Mouse (Mus musculus) hindbrain, postnatal 0 days (tissue): ENCODE data around the gene Tesmin. TPM values are rescaled to one million over a fixed set of nuclear protein-coding genes. Genes with fewer than 3 reads are reported as not detected.

Experiments
- ATAC-seq: fragments of 200-750 bp; cut with Nextera tagmentation; 2 replicates; pipeline ENCODE4 v1.8.0; 2017; ENCODE audit warnings: mild to moderate bottlenecking, moderate TSS enrichment, moderate library complexity
- DNase-seq: peaks from one replicate; pipeline ENCODE4 v3.0.0-alpha.2; 2015; ENCODE audit warnings: low spot score
- H3K27ac ChIP-seq: fragments of 300-500 bp; sonication (generic); 2 replicates; pipeline ENCODE4 v1.5.1; 2014; ENCODE audit warnings: mild to moderate bottlenecking
- H3K27me3 ChIP-seq: fragments of 300-500 bp; sonication (generic); 2 replicates; pipeline ENCODE4 v1.6.1; 2014; ENCODE audit warnings: low read length, mixed read lengths; ENCODE audit not compliant: insufficient read depth
- H3K36me3 ChIP-seq: fragments of 300-500 bp; sonication (generic); 2 replicates; pipeline ENCODE4 v1.6.1; 2014; ENCODE audit warnings: low read length, mixed read lengths; ENCODE audit not compliant: insufficient read depth
- H3K4me1 ChIP-seq: fragments of 300-500 bp; sonication (generic); 2 replicates; pipeline ENCODE4 v1.6.1; 2014; ENCODE audit warnings: antibody characterized with exemption, low read length, mixed read lengths; ENCODE audit not compliant: insufficient read depth
- H3K4me2 ChIP-seq: fragments of 300-500 bp; sonication (generic); 2 replicates; pipeline ENCODE4 v1.6.1; 2014; ENCODE audit warnings: low read depth, mild to moderate bottlenecking, low read length, moderate library complexity, mixed read lengths
- H3K4me3 ChIP-seq: fragments of 300-500 bp; sonication (generic); 2 replicates; pipeline ENCODE4 v1.5.1; 2014; ENCODE audit warnings: low read length
- H3K9ac ChIP-seq: fragments of 300-500 bp; sonication (generic); replicated peaks from 2 replicates; pipeline ENCODE4 v1.6.1; 2014; ENCODE audit warnings: mild to moderate bottlenecking, low read length, moderate library complexity, mixed read lengths
- H3K9me3 ChIP-seq: fragments of 300-500 bp; sonication (generic); 2 replicates; pipeline ENCODE4 v1.6.1; 2016; ENCODE audit warnings: low read length, mixed read lengths
- CTCF ChIP-seq: IDR thresholded peaks from 2 replicates; pipeline ENCODE4 v1.5.1; 2016; ENCODE audit warnings: antibody characterized with exemption, control low read depth, low read depth
- WGBS: fragments of 180-500 bp; shearing (Covaris S2); extraction: QIAGEN DNeasy Blood & Tissue Kit; methylation state at CpG from one replicate; pipeline ENCODE4 v1.1.7; 2014; 5-methylcytosine and 5-hydroxymethylcytosine counted together
- polyA plus RNA-seq: library from polyadenylated mRNA; unstranded; fragments of >200 nt; fragmentation: Nextera tagmentation; extraction: Ambion mirVana; gene quantifications from 2 replicates; pipeline ENCODE4 v1.2.1, GENCODE M21; 2015
- total RNA-seq: library from RNA; depleted of rRNA; stranded (reverse); fragments of >200 nt; gene quantifications from 2 replicates; pipeline ENCODE4 v1.2.3, GENCODE M21; 2014

Tesmin gene
- total and polyA plus RNA-seq, 2 experiments from 2014 or later, result 1.1 to 1.3 TPM

DNA sequence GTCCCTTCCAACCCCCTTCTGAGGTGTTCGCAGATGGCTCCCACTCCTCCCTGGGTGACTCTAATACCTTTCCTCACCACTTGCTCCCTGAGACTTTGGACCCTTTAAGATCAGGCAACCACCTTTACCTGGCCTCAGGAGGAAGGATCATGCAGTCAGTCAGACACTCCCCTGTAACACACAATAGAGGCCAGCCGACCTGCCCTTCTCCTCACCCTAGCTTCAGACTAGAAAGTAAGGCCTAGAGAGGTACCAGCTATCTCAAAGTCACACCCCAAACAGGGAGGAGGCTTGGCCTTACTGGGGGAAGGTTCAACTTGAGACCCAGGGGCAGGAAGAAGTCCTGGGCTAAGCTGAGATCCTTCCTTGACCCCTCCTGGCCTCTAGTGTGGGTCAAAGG lies 35.6 kb downstream of the Tesmin start:
- Histone ChIP-seq H3K27ac (no peak overlapping the region), H3K4me1 (no peaks in the 10 kb centered on the region), H3K9me3 (no peaks in the 10 kb centered on the region), H3K4me3 (no peak overlapping the region), H3K9ac (no peak overlapping the region), H3K36me3 (no peaks in the 10 kb centered on the region), H3K4me2 (no peak overlapping the region), H3K27me3 (no peaks in the 10 kb centered on the region)
- ATAC-seq, result no peak
- 86% methylated on average over 2 of the region's 2 CpGs for WGBS
- TF ChIP-seq CTCF, result no peak
- DNase-seq, result no peak

- WGBS, result 57% methylated on average over 15 of the region's 15 CpGs
- no peaks in the 10 kb centered on the region for H3K36me3 ChIP-seq
Measured at GRCm38 (mm10) chr19:3428057-3428830, 39.6 kb downstream of the Tesmin start.

GRCm38 (mm10) chr19:3429156-3429816 lies 40.6 kb downstream of the Tesmin start:
- H3K4me1 ChIP-seq, result no peaks in the 10 kb centered on the region
- DNase-seq (peak; percentile 58), ATAC-seq (peak; percentile 60)
- no peaks in the 10 kb centered on the region for H3K27me3 ChIP-seq
- H3K4me2 ChIP-seq, result no peak overlapping the region
- H3K36me3 ChIP-seq, result no peaks in the 10 kb centered on the region
- H3K4me3 ChIP-seq, result no peak overlapping the region
- peak overlapping the region; percentile 51 for H3K27ac ChIP-seq
- WGBS, result 34% methylated on average over 7 of the region's 7 CpGs
- H3K9me3 ChIP-seq, result no peaks in the 10 kb centered on the region
- H3K9ac ChIP-seq, result no peak overlapping the region
- peak; percentile 52 for TF ChIP-seq CTCF

More at GRCm38 (mm10) chr19:3428057-3428830, 39.6 kb downstream of the Tesmin start:
- Histone ChIP-seq H3K4me2 (no peak overlapping the region), H3K27ac (0 out of 2 replicates have a peak overlapping the region, but pooled peaks have one; percentile 2), H3K27me3 (no peaks in the 10 kb centered on the region), H3K9me3 (no peaks in the 10 kb centered on the region), H3K4me1 (no peaks in the 10 kb centered on the region), H3K9ac (no peak overlapping the region), H3K4me3 (no peak overlapping the region)
- no peak for TF ChIP-seq CTCF
- DNase-seq (peak; percentile 32), ATAC-seq (no peak)

- WGBS, result 78% methylated on average over 7 of the region's 7 CpGs
- H3K4me2 ChIP-seq, result no peak overlapping the region
- ATAC-seq, result no peak
Measured at GRCm38 (mm10) chr19:3431066-3431465, 42.4 kb downstream of the Tesmin start.

DNA sequence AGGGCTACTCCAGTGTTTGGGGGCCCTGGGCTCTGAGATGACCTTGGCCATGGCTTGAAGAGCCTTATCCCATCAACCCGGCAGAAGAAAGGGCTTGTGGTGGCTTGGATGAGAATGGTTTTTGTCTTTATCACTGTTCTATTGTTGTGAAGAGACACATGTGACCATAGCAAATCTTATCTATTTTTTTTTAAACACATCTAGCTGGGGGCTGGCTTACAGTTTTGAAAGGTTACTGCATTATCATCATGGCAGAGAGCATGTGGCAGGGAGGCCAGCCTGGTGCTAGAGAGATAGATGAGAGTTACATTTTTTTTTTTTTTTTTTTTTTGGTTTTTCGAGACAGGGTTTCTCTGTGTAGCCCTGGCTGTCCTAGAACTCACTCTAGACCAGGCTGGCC lies 43.3 kb downstream of the Tesmin start:
- no peaks in the 10 kb centered on the region for H3K4me1 ChIP-seq
- no peak overlapping the region for H3K4me3 ChIP-seq
- H3K9ac ChIP-seq, result no peak overlapping the region
- no peak overlapping the region for H3K4me2 ChIP-seq
- WGBS, result 78% methylated on average over 2 of the region's 2 CpGs
- no peak overlapping the region for H3K27ac ChIP-seq
- no peak for TF ChIP-seq CTCF
- H3K27me3 ChIP-seq, result no peaks in the 10 kb centered on the region
- ATAC-seq (no peak), DNase-seq (no peak)
- no peaks in the 10 kb centered on the region for H3K9me3 ChIP-seq
- no peaks in the 10 kb centered on the region for H3K36me3 ChIP-seq

More at GRCm38 (mm10) chr19:3431066-3431465, 42.4 kb downstream of the Tesmin start:
- Histone ChIP-seq H3K4me1 (no peaks in the 10 kb centered on the region), H3K9me3 (no peaks in the 10 kb centered on the region), H3K4me3 (no peak overlapping the region), H3K27ac (no peak overlapping the region), H3K9ac (no peak overlapping the region), H3K27me3 (no peaks in the 10 kb centered on the region), H3K36me3 (no peaks in the 10 kb centered on the region)
- no peak for DNase-seq
- no peak for TF ChIP-seq CTCF

DNA sequence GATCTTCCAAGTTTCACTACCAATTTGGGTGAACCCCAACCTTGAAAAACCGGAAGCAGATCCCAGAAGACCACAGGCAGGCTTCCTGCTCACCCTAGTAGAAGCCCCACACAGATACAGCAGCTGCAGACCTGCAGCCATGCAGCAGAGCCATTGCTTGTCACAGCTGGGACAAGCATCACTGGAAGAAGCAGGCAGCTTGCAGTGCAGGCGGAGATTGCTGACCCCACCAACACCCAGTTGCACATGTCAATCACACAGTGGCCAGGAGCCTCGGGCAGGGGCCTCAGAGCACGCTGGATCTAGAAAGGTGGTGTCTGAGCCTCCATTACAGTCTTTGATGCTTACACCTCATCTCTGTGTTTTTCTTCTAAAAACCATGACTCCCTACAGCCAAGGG lies 45.5 kb downstream of the Tesmin start:
- WGBS, result 30% methylated on average over 4 of the region's 4 CpGs
- no peaks in the 10 kb centered on the region for H3K4me1 ChIP-seq
- no peak for ATAC-seq
- H3K9ac ChIP-seq, result no peak overlapping the region
- H3K4me3 ChIP-seq, result no peak overlapping the region
- no peak for DNase-seq
- H3K9me3 ChIP-seq, result no peaks in the 10 kb centered on the region
- H3K36me3 ChIP-seq, result no peaks in the 10 kb centered on the region
- no peak for TF ChIP-seq CTCF
- H3K4me2 ChIP-seq, result no peak overlapping the region
- no peaks in the 10 kb centered on the region for H3K27me3 ChIP-seq
- no peak overlapping the region for H3K27ac ChIP-seq

DNA sequence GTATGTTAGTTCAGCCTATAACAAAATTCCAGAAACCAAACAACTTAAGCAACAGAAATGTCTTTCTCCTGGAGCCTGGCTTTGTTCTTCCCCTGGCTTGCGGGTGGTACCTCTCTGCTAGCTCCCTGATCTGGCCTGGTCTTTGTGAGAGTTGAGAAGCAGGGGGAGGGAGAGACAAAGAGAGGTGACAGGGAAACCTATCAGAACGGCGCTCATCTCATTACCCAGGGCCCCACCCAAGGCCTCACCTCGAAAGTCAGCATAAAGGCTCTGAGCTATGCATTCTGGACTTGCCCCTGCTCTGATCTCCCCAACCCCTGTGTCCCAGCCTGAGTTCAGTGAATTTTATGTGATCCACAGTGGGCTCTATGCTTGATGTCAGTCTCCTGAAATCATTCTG lies 46.0 kb downstream of the Tesmin start:
- ATAC-seq, result no peak
- no peak for DNase-seq
- no peak overlapping the region for H3K4me3 ChIP-seq
- H3K4me2 ChIP-seq, result no peak overlapping the region
- no peaks in the 10 kb centered on the region for H3K9me3 ChIP-seq
- H3K9ac ChIP-seq, result no peak overlapping the region
- 43% methylated on average over 4 of the region's 4 CpGs for WGBS
- no peaks in the 10 kb centered on the region for H3K4me1 ChIP-seq
- no peak for TF ChIP-seq CTCF
- H3K27me3 ChIP-seq, result no peaks in the 10 kb centered on the region
- no peaks in the 10 kb centered on the region for H3K36me3 ChIP-seq
- no peak overlapping the region for H3K27ac ChIP-seq
